22 mouse cellular contexts compared by ENCODE assay signal in genomic region chr1:51569625-51570024, GRCm38 (mm10).
A peak's percentile ranks its signal among the peaks of the same experiment; 100 is the strongest.
DNase-seq lines count a peak whose midpoint lies in the region; ATAC-seq and TF ChIP-seq lines count a peak whose summit lies in the region.
"Had no signal": no experiment of that assay in that cellular context is flagged by ENCODE, and none has a peak within 500 bp of the region (broad histone marks: within the 10 kb centered on the region; RNA-seq: fewer than 3 reads in every experiment).

No protein-coding gene starts in this region.

- no peak overlapping the region for H3K4me2 ChIP-seq in CH12.LX (ENCODE audit: insufficient read depth, low read depth, poor library complexity, severe bottlenecking)
- H3K4me2 ChIP-seq in hindbrain, embryonic 14.5 days (replicated peaks): no peak overlapping the region
- H3K4me2 ChIP-seq: embryonic facial prominence, embryonic 12.5 days; forebrain, embryonic 13.5 days; forebrain, embryonic 15.5 days had no signal

- H3K36me3 ChIP-seq in CH12.LX (replicated peaks in 1 of 2; ENCODE audit: control insufficient read depth in 1 of 2, insufficient read depth in 1 of 2, low read length in 1 of 2): no peaks in the 10 kb centered on the region
- no peaks in the 10 kb centered on the region for H3K36me3 ChIP-seq in hindbrain, embryonic 14.5 days (replicated peaks; ENCODE audit: control insufficient read depth, insufficient read depth)
- H3K36me3 ChIP-seq: embryonic facial prominence, embryonic 10.5 days; embryonic facial prominence, embryonic 12.5 days; forebrain, embryonic 15.5 days had no signal

- no peak overlapping the region for H3K27ac ChIP-seq in CH12.LX (ENCODE audit: insufficient read depth, low read depth)
- no peak overlapping the region for H3K27ac ChIP-seq in hindbrain, embryonic 14.5 days
- H3K27ac ChIP-seq: embryonic facial prominence, embryonic 10.5 days; embryonic facial prominence, embryonic 12.5 days; forebrain, embryonic 13.5 days; forebrain, embryonic 15.5 days had no signal

- in situ Hi-C loops in CH12.LX (cut with MboI; ENCODE audit: low pct_ligation_motif_present, low pct_unique_long_range_greater_than_20kb, low sequenced_read_pairs): no loop called here

- no peak for TF ChIP-seq POLR2A in CH12.LX (IDR thresholded peaks at IDR 0.05; ENCODE audit: low read depth, low read length)

- WGBS in hindbrain, embryonic 14.5 days: 95% methylated on average over 4 of the region's 4 CpGs

- H3K4me3 ChIP-seq in CH12.LX (replicated peaks in 1 of 3; ENCODE audit: low read depth in 2 of 3, low read length in 2 of 3, poor library complexity in 1 of 3): no peak overlapping the region
- no peak overlapping the region for H3K4me3 ChIP-seq in hindbrain, embryonic 14.5 days (replicated peaks; ENCODE audit: low read length)
- H3K4me3 ChIP-seq: embryonic facial prominence, embryonic 10.5 days; embryonic facial prominence, embryonic 12.5 days; forebrain, embryonic 13.5 days; forebrain, embryonic 15.5 days had no signal

- H3K4me1 ChIP-seq in CH12.LX (ENCODE audit: control insufficient read depth in 1 of 2, insufficient read depth in 2 of 2): peaks cover 11 to 15% of the 10 kb centered on the region in 2 experiments
- no peaks in the 10 kb centered on the region for H3K4me1 ChIP-seq in hindbrain, embryonic 14.5 days (replicated peaks; ENCODE audit: control insufficient read depth, insufficient read depth, low read length)
- H3K4me1 ChIP-seq: embryonic facial prominence, embryonic 12.5 days; forebrain, embryonic 13.5 days; forebrain, embryonic 15.5 days had no signal

- peaks cover 7% of the 10 kb centered on the region for H3K9me3 ChIP-seq in CH12.LX (replicated peaks; ENCODE audit: low read length)
- H3K9me3 ChIP-seq in hindbrain, embryonic 14.5 days (ENCODE audit: control insufficient read depth, low read length): no peaks in the 10 kb centered on the region
- H3K9me3 ChIP-seq: embryonic facial prominence, embryonic 10.5 days; embryonic facial prominence, embryonic 12.5 days; forebrain, embryonic 13.5 days; forebrain, embryonic 15.5 days had no signal

- no peaks in the 10 kb centered on the region for H3K79me2 ChIP-seq in CH12.LX (replicated peaks; ENCODE audit: control insufficient read depth, extremely low read depth, insufficient read depth, poor library complexity, severe bottlenecking)

- 0 out of 2 replicates have a peak, but pooled peaks have one; percentile 37 for ATAC-seq in monocyte, adult 5-6 weeks (replicated peaks; ENCODE audit: insufficient number of reproducible peaks, low FRiP score, low TSS enrichment, poor library complexity, severe bottlenecking)
- no peak for ATAC-seq in hindbrain, embryonic 14.5 days (ENCODE audit: low FRiP score)
- ATAC-seq: CD4-positive, CD25-positive, alpha-beta regulatory T cell, adult 4 months; forebrain, embryonic 13.5 days; forebrain, embryonic 15.5 days; forebrain, postnatal 0 days had no signal

- TF ChIP-seq CTCF in CH12.LX (conservative IDR thresholded peaks at IDR 0.05 in 1 of 2, IDR thresholded peaks at IDR 0.05 in 1 of 2; ENCODE audit: low read depth in 2 of 2, low read length in 2 of 2): no peak

- dilution Hi-C loops in CH12.LX (cut with MboI; ENCODE audit: extremely low pct_ligation_motif_present, extremely low pct_unique_long_range_greater_than_20kb, low sequenced_read_pairs): no loop called here

- no peaks in the 10 kb centered on the region for H3K27me3 ChIP-seq in CH12.LX (replicated peaks)
- no peaks in the 10 kb centered on the region for H3K27me3 ChIP-seq in hindbrain, embryonic 14.5 days (ENCODE audit: control insufficient read depth, insufficient read depth, low read length)
- H3K27me3 ChIP-seq: embryonic facial prominence, embryonic 12.5 days; forebrain, embryonic 13.5 days; forebrain, embryonic 15.5 days had no signal

- TF ChIP-seq EP300 in CH12.LX (IDR thresholded peaks at IDR 0.05; ENCODE audit: low read length): no peak

- TF ChIP-seq RAD21 in CH12.LX (IDR thresholded peaks at IDR 0.05; ENCODE audit: low read depth, low read length): no peak

- peak; percentile 23 for DNase-seq in 3134 (ENCODE audit: extremely low read depth, insufficient read length, low spot score)
- peak; percentile 34 for DNase-seq in A20 (ENCODE audit: low read depth, low spot score)
- peak; percentile 82 for DNase-seq in CH12.LX (ENCODE audit: extremely low read depth)
- no peak for DNase-seq in heart, postnatal 10 days
- DNase-seq in adrenal gland, postnatal 25 days: no peak
- no peak for DNase-seq in hindbrain, embryonic 14.5 days (ENCODE audit: low spot score)
- no peak for DNase-seq in spleen, postnatal 10 days (ENCODE audit: low spot score in 2 of 2)
- DNase-seq: adrenal gland, adult 2 months; adrenal gland, postnatal 10 days; adrenal gland, postnatal 36 days; cerebellum, adult 11-12 months; cerebellum, adult 2 months; cerebellum, adult 9-10 months; cerebellum, postnatal 10 days; cerebellum, postnatal 25 days; forebrain, postnatal 0 days had no signal

- no peak overlapping the region for H3K9ac ChIP-seq in CH12.LX (ENCODE audit: insufficient read depth, low read depth)
- no peak overlapping the region for H3K9ac ChIP-seq in hindbrain, embryonic 14.5 days
- H3K9ac ChIP-seq: embryonic facial prominence, embryonic 12.5 days; forebrain, embryonic 13.5 days; forebrain, embryonic 15.5 days; forebrain, postnatal 0 days had no signal

- intact Hi-C loops in heart, postnatal 10 days (cut with DNase I): no loop called here

TF ChIP-seq in CH12.LX, 34 proteins besides CTCF, POLR2A, EP300 and RAD21:
- no peak for TF ChIP-seq POLR2AphosphoS2 (IDR thresholded peaks at IDR 0.05; ENCODE audit: low read depth, low read length)
- TF ChIP-seq MAX (IDR thresholded peaks at IDR 0.05; ENCODE audit: low read length): no peak
- TF ChIP-seq ETS1 (conservative IDR thresholded peaks at IDR 0.05; ENCODE audit: low read depth, low read length): no peak; the same call in 1 of the 2 replicates
- no peak for TF ChIP-seq ZKSCAN1 (IDR thresholded peaks at IDR 0.05; ENCODE audit: borderline replicate concordance, low read depth, low read length)
- no peak for TF ChIP-seq ZMIZ1 (IDR thresholded peaks at IDR 0.05; ENCODE audit: low read depth, low read length)
- TF ChIP-seq ZNF384 (IDR thresholded peaks at IDR 0.05; ENCODE audit: low read depth, low read length): peak; percentile 68; the same call in 1 of the 2 replicates
- no peak for TF ChIP-seq HCFC1 (IDR thresholded peaks at IDR 0.05; ENCODE audit: low read depth, low read length)
- no peak for TF ChIP-seq CHD1 (IDR thresholded peaks at IDR 0.05; ENCODE audit: low read depth, low read length)
- no peak for TF ChIP-seq JUND (conservative IDR thresholded peaks at IDR 0.05; ENCODE audit: low read depth, low read length)
- TF ChIP-seq NRF1 (IDR thresholded peaks at IDR 0.05; ENCODE audit: low read depth, low read length): no peak
- TF ChIP-seq KAT2A (IDR thresholded peaks at IDR 0.05; ENCODE audit: insufficient replicate concordance, low read length): no peak
- no peak for TF ChIP-seq CHD2 (IDR thresholded peaks at IDR 0.05; ENCODE audit: low read length)
- TF ChIP-seq MYC (IDR thresholded peaks at IDR 0.05; ENCODE audit: low read depth, low read length): no peak
- TF ChIP-seq ELF1 (IDR thresholded peaks at IDR 0.05; ENCODE audit: low read depth, low read length): no peak
- TF ChIP-seq SMC3 (IDR thresholded peaks at IDR 0.05; ENCODE audit: low read depth, low read length): no peak
- peak; percentile 26; the same call in 1 of the 2 replicates for TF ChIP-seq BHLHE40 (IDR thresholded peaks at IDR 0.05; ENCODE audit: low read depth, low read length)
- TF ChIP-seq TCF12 (IDR thresholded peaks at IDR 0.05; ENCODE audit: low read depth, low read length): no peak
- no peak for TF ChIP-seq JUN (IDR thresholded peaks at IDR 0.05; ENCODE audit: insufficient read depth, low read depth, low read length)
- peak; percentile 51 for TF ChIP-seq MAFK (IDR thresholded peaks at IDR 0.05; ENCODE audit: insufficient replicate concordance, low read length)
- TF ChIP-seq MAZ (IDR thresholded peaks at IDR 0.05; ENCODE audit: low read depth, low read length): no peak
- TF ChIP-seq UBTF (IDR thresholded peaks at IDR 0.05; ENCODE audit: low read depth, low read length): no peak

Comparison
In these comparisons a context has a peak if more than half of its experiments do, and no peak if none do; other contexts are left out.
1. DNase-seq: peak in 3134 (single experiment), A20 (single experiment) and CH12.LX (single experiment); none in heart, postnatal 10 days (0 of 2), adrenal gland, postnatal 25 days (single experiment), hindbrain, embryonic 14.5 days (single experiment) and spleen, postnatal 10 days (0 of 2).